Mouse (Mus musculus) intestine, postnatal 0 days (tissue): ENCODE data around the gene Dcaf4. TPM values are rescaled to one million over a fixed set of nuclear protein-coding genes. Genes with fewer than 3 reads are reported as not detected.

Experiments used
- ATAC-seq: fragments of 200-750 bp; cut with Nextera tagmentation; 2 replicates; pipeline ENCODE4 v1.8.0; 2017; ENCODE audit warnings: mild to moderate bottlenecking, moderate TSS enrichment, moderate library complexity
- H3K27ac ChIP-seq: fragments of 300-500 bp; sonication (generic); 2 replicates; pipeline ENCODE4 v1.5.1; 2014; ENCODE audit warnings: mild to moderate bottlenecking, low read depth, low read length, moderate library complexity
- H3K27me3 ChIP-seq: fragments of 300-500 bp; sonication (generic); replicated peaks from 2 replicates; pipeline ENCODE4 v1.6.1; 2014; ENCODE audit warnings: low read length, mixed read lengths; ENCODE audit not compliant: control insufficient read depth, insufficient read depth
- H3K36me3 ChIP-seq: fragments of 300-500 bp; sonication (generic); 2 replicates; pipeline ENCODE4 v1.6.1; 2014; ENCODE audit warnings: mild to moderate bottlenecking, moderate library complexity; ENCODE audit not compliant: control insufficient read depth, insufficient read depth
- H3K4me1 ChIP-seq: fragments of 300-500 bp; sonication (generic); replicated peaks from 2 replicates; pipeline ENCODE4 v1.6.1; 2014; ENCODE audit warnings: antibody characterized with exemption, low read length, mixed read lengths; ENCODE audit not compliant: control insufficient read depth, insufficient read depth
- H3K4me2 ChIP-seq: fragments of 300-500 bp; sonication (generic); replicated peaks from 2 replicates; pipeline ENCODE4 v1.6.1; 2014; ENCODE audit warnings: low read depth, mild to moderate bottlenecking, moderate library complexity
- H3K4me3 ChIP-seq: fragments of 300-500 bp; sonication (generic); 2 replicates; pipeline ENCODE4 v1.5.1; 2014; ENCODE audit warnings: low read depth, low read length
- H3K9ac ChIP-seq: fragments of 300-500 bp; sonication (generic); 2 replicates; pipeline ENCODE4 v1.6.1; 2014; ENCODE audit warnings: mild to moderate bottlenecking, low read depth, low read length
- H3K9me3 ChIP-seq: fragments of 300-500 bp; sonication (generic); 2 replicates; pipeline ENCODE4 v1.6.1; 2016; ENCODE audit warnings: mixed run types; ENCODE audit not compliant: control insufficient read depth
- CTCF ChIP-seq: sonication (generic); IDR thresholded peaks from 2 replicates; pipeline ENCODE4 v1.5.1; 2016; ENCODE audit warnings: low read depth, mild to moderate bottlenecking, control low read depth, antibody characterized with exemption, moderate library complexity
- WGBS: fragments of 180-500 bp; shearing (Covaris S2); extraction: QIAGEN DNeasy Blood & Tissue Kit; methylation state at CpG from one replicate; pipeline ENCODE4 v1.1.7; 2014; 5-methylcytosine and 5-hydroxymethylcytosine counted together
- polyA plus RNA-seq: library from polyadenylated mRNA; unstranded; fragments of >200 nt; fragmentation: Nextera tagmentation; extraction: Ambion mirVana; gene quantifications from 2 replicates; pipeline ENCODE4 v1.2.1, GENCODE M21; 2015

Gene Dcaf4
- polyA plus RNA-seq, 1 experiment from 2014 or later: 7.4 TPM

- under 1% methylated on average over 73 of the region's 73 CpGs for WGBS
Observed at GRCm38 (mm10) chr12:83486671-83487461, 33.4 kb upstream of the Dcaf4 start.

GRCm38 (mm10) chr12:83487476-83487991, 32.7 kb upstream of the Dcaf4 start, which contains the start of gene Dpf3:
TSS of gene Dpf3 (minus strand) at chr12:83487716.
- H3K9me3 ChIP-seq: no peaks in the 10 kb centered on the region
- TF ChIP-seq CTCF: no peak
- WGBS: 1% methylated on average over 31 of the region's 31 CpGs
- H3K27me3 ChIP-seq: no peaks in the 10 kb centered on the region; the same call in 1 of the 2 replicates
- peak; percentile 96 for ATAC-seq
- H3K4me1 ChIP-seq: no peaks in the 10 kb centered on the region
- peak within 1 kb of the TSS; percentile 81 for H3K4me3 ChIP-seq
- peak within 1 kb of the TSS; percentile 75 for H3K9ac ChIP-seq
- peak within 1 kb of the TSS; percentile 98 for H3K4me2 ChIP-seq
- no peaks in the 10 kb centered on the region for H3K36me3 ChIP-seq
- H3K27ac ChIP-seq: peak within 1 kb of the TSS; percentile 83

More at GRCm38 (mm10) chr12:83486671-83487461, 33.4 kb upstream of the Dcaf4 start:
- no peaks in the 10 kb centered on the region for H3K9me3 ChIP-seq
- H3K4me1 ChIP-seq: no peaks in the 10 kb centered on the region
- peak overlapping the region; percentile 83 for H3K27ac ChIP-seq
- ATAC-seq: peak; percentile 57
- H3K36me3 ChIP-seq: no peaks in the 10 kb centered on the region
- peak; percentile 46 for TF ChIP-seq CTCF
- H3K4me3 ChIP-seq: peak overlapping the region; percentile 81
- no peaks in the 10 kb centered on the region; the same call in 1 of the 2 replicates for H3K27me3 ChIP-seq
- H3K4me2 ChIP-seq: peak overlapping the region; percentile 98
- peak overlapping the region; percentile 75 for H3K9ac ChIP-seq

- no peaks in the 10 kb centered on the region for H3K9me3 ChIP-seq
- H3K9ac ChIP-seq: peak overlapping the region; percentile 28; the same call in 1 of the 2 replicates
- ATAC-seq: no peak
- no peak for TF ChIP-seq CTCF
- H3K27ac ChIP-seq: peak overlapping the region; percentile 83
- H3K27me3 ChIP-seq: no peaks in the 10 kb centered on the region; the same call in 1 of the 2 replicates
- no peaks in the 10 kb centered on the region for H3K4me1 ChIP-seq
- H3K4me2 ChIP-seq: peak overlapping the region; percentile 98
- peak overlapping the region; percentile 81 for H3K4me3 ChIP-seq
- WGBS: under 1% methylated on average over 29 of the region's 29 CpGs
- no peaks in the 10 kb centered on the region for H3K36me3 ChIP-seq
Observed at GRCm38 (mm10) chr12:83488211-83488941, 31.9 kb upstream of the Dcaf4 start.

- no peaks in the 10 kb centered on the region for H3K9me3 ChIP-seq
- H3K4me2 ChIP-seq: no peak overlapping the region
- no peaks in the 10 kb centered on the region for H3K4me1 ChIP-seq
- no peaks in the 10 kb centered on the region for H3K27me3 ChIP-seq
- ATAC-seq: no peak
- no peak overlapping the region for H3K9ac ChIP-seq
- no peak overlapping the region for H3K27ac ChIP-seq
- no peaks in the 10 kb centered on the region for H3K36me3 ChIP-seq
- H3K4me3 ChIP-seq: no peak overlapping the region
- peak; percentile 58 for TF ChIP-seq CTCF
- WGBS: 54% methylated on average over 2 of the region's 2 CpGs
Observed at GRCm38 (mm10) chr12:83489748-83490147, 30.5 kb upstream of the Dcaf4 start.

GRCm38 (mm10) chr12:83491609-83492008, 28.7 kb upstream of the Dcaf4 start:
- Histone ChIP-seq H3K9me3 (no peaks in the 10 kb centered on the region), H3K4me2 (no peak overlapping the region), H3K27me3 (no peaks in the 10 kb centered on the region), H3K27ac (no peak overlapping the region), H3K4me3 (no peak overlapping the region), H3K36me3 (no peaks in the 10 kb centered on the region), H3K4me1 (no peaks in the 10 kb centered on the region), H3K9ac (no peak overlapping the region)
- peak; percentile 71 for TF ChIP-seq CTCF
- 61% methylated on average over 1 of the region's 1 CpGs for WGBS
- ATAC-seq: no peak

GRCm38 (mm10) chr12:83492808-83493207, 27.5 kb upstream of the Dcaf4 start:
- no peak for TF ChIP-seq CTCF
- no peak for ATAC-seq
- no peak overlapping the region for H3K9ac ChIP-seq
- no peaks in the 10 kb centered on the region for H3K9me3 ChIP-seq
- H3K27ac ChIP-seq: no peak overlapping the region
- no peaks in the 10 kb centered on the region for H3K4me1 ChIP-seq
- 79% methylated on average over 3 of the region's 3 CpGs for WGBS
- no peaks in the 10 kb centered on the region for H3K36me3 ChIP-seq
- H3K27me3 ChIP-seq: no peaks in the 10 kb centered on the region
- no peak overlapping the region for H3K4me2 ChIP-seq
- no peak overlapping the region for H3K4me3 ChIP-seq
